Mouse (Mus musculus) brain, embryonic 18.5 days (tissue): ENCODE data around the gene Mob1b.
"Not testable (repeated sequence)": the region's sequence is repeated elsewhere in the genome, so short reads cannot be mapped to it uniquely, and the experiment has no call there.

Source experiments
- DNase-seq: peaks from one replicate; pipeline ENCODE4 v3.0.0-alpha.2; 2012; ENCODE audit warnings: low read depth, low spot score

Gene Mob1b

DNA sequence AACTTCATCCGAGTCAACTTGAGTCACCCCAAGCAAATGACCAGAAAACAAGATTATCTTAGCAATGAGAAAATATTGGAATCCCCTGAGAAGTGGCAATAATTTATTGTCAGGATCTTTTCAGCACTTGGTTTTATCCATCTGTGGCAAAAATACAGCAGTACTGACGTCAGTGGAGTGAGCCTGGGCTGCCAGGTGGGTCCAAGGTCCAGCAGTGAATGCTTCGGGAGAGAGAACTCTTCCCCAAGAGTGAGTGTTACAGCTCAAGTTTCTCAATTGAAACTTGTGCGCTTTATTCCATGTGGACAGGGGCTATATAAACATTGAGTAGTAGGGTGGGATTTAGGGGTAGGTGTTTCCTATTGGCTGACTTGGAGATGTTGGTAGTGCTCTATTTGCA is 18.6 kb upstream of the Mob1b start:
- DNase-seq = no peak

DNA sequence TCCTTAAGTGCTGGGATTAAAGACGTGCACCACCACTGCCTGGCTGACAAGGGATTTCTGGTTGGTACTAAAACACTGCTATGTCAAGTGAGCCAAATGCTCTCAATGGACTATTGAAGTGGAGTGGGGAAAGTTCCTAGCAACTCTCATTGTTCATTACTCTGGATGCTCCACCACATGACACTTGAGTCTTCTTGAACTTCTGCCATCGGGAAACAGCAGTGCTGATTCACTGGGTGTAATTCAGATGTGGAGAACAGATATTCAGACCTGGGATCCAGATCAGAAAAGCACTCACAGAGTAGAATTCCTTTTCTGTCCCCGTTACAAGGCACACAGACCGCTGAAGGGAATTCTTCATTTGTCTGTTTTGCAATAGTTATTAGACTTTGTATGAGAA is 17.1 kb upstream of the Mob1b start:
- no peak for DNase-seq

DNA sequence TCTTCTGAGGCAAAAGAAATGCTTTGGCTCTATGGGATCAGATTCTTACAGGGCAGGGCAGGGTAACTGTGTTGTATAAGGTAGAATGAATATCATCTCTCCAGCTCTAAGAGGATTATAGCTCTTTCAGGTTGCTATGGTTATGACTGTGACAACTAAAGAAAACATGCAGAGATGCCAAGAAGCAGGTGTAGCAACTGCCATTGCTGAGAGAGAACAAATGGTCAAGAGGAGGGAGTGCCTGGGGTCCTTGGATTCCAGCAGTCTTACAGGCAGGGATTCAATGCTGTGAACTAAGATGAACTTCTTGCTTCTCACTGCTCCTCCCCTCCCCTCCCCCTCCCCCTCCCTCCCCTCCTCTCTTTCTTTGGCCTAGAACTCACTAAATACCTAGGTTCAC is 9.5 kb upstream of the Mob1b start:
- DNase-seq = no peak

DNA sequence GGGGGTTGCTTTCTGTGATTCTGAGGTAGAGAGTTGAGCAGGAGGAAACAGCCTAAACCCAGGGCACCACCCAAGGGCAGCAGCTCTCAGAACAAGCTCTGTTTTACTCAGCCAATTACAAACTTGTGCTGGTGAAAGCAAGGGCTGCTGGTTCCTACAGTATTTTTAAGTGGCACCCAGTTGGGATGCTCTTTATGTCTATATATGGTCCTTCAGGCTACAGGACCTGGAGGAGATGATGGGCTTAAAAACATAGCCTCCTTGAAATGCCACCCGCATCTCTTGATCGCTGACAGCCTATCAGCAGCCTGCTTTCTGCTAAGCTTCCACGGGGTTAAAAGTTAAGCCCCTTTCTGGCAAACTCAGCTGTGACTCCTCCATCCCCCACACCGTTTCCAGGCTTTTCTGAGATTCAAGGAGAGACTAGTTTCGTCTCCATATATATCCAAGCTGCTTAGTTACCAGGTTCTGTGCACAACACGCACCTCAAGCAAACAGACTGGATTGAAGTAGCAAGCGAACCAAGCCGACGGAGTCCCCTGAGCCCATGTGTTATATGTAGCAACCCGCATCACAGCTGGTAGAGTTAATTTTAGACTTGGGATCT is 8.9 kb upstream of the Mob1b start:
- no peak for DNase-seq

DNA sequence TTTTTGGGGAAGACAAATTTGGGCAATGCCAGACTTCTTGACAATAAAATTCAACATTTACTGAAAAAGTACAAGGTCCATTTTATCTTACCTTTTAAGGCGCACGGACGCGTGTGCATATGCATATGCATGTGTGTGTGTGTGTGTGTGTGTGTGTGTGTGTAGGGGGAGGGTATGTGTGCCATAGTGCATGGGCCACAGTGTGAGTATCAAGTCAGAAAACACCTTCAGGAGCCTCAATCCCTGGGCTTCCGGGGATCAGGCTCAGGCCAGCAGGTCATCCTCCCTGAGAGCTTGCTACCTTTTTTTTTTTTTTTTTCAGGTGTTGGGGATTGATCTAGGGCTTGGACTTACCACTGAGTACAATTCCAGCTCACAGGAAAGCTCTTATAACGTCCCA is 8.3 kb upstream of the Mob1b start:
- no peak for DNase-seq

DNA sequence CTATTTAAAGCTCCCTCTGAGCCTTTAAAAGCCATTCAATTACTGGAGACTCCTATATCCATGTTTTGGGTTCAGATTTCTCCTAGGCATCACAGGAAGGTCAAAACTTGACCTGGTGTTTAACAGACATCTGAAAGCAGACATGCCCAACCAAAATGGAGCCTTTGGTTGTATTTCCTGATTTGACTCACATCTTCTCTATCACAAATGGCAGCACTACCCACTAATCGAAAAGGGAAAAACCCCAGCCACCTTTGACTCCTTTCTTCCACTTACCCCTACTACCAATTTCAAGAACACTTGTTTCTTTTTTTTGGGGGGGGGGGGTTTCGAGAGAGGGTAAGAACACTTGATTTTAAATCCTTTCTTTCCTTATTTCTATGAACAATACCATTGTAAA is 3.7 kb upstream of the Mob1b start:
- no peak for DNase-seq

DNA sequence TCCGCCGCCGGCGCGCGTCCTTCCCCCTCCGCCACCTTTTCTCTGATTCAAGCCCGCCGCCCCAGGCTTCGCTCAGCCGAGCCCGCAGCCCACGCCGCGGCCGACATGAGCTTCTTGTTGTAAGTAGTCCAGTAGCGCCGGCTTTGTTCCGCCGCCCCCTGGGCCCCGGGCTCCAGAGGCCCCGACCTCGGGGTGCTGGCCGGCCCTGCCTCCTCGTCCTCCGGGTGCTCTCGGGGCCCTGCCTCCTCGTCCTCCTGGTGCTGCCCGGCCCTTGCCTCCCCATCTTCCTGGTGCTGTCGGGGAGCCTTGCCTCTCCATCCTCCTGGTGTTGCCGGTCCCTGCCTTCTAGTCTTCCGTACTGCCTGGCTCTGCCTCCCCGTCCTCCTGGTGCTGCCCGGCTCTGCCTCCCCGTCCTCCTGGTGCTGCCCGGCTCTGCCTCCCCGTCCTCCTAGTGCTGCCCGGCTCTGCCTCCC is 384 bp downstream of the Mob1b start:
- DNase-seq = no peak

DNA sequence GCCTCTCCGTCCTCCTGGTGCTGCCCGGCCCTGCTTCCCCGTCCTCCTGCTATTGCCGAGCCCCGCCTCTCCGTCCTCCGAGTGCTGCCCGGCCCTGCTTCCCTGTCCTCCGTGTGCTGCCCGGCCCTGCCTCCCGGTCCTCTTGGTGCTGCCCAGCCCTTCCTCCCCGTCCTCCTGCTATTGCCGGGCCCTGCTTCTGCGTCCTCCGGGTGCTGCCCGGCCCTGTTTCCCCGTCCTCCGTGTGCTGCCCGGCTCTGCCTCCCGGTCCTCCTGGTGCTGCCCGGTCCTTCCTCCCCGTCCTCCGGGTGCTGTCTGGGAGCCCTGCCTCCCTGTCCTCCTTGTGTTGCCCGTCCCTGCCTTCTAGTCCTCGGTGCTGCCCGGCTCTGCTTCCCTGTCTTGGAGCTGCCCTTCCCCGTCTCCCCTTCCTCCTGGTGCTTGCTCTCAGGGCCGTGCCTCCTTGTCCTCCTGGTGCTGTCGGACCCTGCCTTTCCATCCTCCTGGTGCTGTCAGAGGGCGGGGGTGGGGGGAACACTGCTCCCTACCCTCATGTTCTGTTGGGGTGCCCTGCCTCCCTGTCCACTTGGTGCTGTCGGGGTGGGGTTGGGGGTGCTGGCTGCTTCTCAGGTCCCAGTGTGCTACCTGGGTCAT is 1.0 kb downstream of the Mob1b start:
- DNase-seq = no peak

DNA sequence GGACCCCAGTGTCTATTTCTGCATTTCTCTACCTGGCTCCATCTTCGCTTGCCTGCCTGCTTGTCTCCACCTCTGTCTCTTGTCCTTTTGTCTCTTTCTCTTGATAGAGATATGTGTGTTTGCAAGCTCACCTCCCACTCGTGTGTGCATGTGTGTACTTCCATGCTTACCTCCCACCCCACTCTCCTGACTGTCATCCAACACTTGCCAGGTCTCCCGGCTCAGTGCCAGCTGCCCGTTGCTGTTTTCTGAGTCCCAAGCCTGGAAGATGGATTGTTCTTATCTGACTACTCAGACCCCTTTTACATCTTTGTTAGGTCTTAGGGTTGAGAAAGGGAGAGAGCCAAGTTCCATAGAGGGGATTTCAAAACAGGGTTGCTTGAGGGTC is 1.6 kb downstream of the Mob1b start:
- no peak for DNase-seq

DNA sequence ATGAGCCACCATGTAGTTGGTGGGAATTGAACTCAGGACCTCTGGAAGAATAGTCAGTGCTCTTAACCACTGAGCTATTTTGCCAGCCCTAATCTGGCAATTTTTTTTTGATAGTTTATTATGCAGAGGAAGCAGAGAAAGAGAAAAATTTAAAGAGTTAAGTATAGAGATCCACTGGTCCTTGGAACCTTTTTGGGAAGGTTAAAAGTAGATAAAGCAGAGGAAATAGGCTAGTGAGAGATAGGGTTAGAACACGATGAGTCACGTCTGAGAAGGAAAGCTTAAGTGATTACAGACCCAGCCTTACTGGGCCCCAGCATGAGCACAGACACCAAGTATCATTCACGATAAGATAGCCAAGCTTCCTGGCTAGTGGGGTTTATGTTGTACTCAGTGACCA is 3.4 kb downstream of the Mob1b start:
- DNase-seq = no peak

DNA sequence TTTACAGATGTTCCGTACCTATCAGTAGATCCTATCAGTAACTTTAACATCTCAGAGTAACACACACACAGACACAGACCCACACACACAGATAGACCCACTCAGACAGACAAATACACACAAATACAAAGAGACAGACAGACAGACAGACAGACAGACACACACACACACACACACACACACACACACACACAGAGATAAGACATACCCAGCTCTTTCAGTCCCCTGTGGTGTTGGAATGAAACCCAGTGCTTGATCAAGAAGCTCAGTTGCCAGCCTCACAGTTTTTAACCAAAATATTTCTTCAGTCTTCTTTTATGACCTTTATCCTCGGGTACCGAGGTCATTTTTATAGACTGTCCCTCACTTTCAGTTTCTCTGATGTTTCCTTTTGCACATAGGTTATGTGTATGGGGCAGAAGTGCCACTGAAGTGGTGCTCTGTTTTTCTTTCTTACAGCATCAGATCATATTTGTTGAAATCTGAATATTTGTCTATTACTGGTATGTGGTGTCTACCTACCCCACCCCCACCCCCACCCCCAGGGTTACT is 7.0 kb downstream of the Mob1b start:
- DNase-seq = no peak

DNA sequence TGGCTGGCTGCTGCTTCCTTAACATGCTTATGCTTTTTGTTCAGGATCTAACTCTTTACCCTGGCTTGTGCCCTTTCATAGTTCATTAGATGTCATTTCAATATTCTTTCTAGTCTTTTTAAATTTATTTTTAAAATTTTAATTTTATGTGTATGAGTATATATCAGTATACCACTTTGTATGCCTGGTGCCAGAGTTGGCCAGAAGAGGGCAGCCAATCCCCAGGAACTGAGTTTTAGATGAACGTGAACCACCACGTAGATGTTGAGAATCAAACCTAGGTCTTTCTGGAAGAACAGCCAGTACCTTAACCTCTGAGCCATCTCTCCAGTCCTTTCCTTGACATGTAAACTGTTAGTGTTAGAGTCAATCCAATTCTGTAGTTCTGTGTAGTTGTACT is 14.1 kb downstream of the Mob1b start:
- DNase-seq = no peak

DNA sequence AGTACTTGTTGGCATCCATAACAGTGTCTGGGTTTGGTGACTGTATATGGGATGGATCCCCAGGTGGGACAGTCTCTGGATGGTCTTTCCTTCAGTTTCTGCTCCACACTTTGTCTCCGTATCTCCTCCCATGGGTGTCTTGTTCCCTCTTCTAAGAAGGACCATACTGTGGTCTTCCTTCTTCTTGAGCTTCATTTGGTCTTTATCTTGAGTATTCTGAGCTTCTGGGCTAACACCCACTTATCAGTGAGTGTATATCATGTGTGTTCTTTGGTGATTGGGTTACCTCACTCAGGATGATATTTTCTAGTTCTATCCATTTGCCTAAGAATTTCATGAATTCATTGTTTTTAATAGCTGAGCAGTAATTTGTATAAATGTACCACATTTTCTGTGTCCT is 20.4 kb downstream of the Mob1b start:
- not testable (repeated sequence) for DNase-seq

DNA sequence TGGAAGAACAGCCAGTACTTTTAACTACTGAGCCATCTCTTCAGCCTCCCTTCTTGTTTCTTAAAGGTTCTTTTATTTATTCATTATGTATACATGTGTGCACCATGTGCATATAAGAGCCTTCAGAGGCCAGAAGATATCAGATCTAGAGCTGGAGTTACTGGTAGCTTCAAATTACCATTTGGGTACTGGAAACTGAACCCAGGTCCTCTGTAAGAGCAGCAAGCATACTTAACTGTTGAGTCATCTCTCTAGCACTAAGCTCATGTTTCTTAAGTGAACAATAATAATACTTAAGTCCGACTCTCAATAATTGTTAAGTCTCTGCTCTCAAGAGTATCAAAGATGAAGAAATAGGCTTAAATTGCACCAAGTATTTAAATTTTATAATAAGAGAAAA is 27.1 kb downstream of the Mob1b start:
- no peak for DNase-seq

DNA sequence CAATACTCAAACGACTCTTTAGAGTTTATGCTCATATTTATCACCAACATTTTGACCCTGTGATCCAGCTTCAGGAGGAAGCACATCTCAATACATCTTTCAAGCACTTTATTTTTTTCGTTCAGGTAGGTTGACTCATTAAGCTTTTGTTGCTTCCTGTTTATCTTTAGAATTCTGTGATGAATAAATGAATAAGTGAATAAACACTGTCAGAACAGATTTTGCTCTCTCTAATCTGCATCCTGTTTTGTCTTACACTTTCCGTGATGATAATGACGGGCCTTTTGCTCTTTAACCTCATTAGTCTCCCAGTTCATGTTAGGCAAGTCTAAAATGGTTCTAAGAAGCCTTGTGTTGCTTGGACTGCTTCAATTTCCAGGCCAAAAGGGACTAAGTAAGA is 32.5 kb downstream of the Mob1b start:
- no peak for DNase-seq

DNA sequence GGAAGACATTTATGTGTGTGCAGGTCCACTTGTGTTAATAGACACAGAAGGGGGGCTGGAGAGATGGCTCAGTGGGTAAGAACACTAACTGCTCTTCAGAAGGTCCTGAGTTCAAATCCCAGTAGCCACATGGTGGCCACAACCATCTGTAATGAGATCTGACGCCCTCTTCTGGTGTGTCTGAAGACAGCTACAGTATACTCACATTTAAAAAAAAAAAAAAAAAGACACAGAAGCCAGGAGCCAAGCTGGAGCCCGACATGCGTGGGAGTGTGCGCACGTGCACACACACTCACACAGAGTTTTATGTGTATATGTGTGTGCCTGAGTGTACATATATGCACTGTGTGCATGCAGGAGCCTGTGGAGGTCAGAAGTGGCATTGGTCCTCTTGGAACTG is 42.0 kb downstream of the Mob1b start:
- no peak for DNase-seq

DNA sequence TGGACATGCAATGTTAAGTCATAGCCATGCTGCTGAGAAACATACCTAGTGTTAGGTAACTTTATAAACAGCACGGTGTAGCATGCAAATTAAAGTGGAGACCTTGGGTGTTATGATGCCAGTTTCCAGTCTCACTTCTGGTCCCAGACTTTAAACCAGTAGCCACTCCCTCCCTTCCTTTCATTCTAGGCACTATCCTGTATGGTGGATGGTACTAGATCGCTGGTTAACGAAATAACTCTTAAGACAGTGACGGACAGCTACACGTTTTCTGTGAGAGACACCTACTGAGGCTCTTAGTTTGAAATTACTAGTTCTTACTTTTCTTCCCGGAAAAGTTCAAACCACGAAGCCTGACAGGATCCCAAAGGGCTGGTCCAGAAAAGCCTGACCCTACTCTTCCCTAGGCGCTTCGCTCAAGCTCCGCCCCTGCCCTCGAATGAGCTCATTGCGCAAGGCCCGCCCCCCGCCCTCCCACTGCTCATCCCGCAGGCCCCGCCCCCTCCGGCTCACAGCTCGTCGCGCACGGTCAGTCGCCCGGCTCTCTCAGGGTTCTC is 43.9 kb downstream of the Mob1b start:
- no peak for DNase-seq

DNA sequence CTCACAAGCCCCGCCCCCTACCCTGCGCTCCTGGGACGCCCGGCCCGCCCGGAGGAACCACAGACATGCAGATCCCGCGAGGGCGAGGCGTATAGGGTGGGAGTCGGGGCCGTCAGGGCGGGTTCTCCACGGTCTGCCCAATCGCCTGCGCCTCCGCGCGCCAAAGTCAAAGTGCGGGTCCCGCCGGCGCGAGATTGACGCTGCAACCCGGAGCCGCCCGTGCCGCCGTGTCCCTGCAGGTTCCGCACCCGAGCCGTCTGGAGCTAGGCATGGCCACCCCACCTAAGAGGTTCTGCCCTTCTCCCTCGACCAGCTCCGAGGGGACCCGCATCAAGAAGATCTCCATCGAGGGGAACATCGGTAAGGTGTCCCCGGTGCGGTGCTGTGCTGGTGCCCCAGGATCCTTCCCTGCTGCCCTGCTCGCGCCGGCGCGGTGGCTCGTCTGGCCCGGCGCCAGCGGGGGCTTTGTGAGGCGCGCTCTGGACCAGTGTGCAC is 44.4 kb downstream of the Mob1b start, which contains the start of gene Dck:
Dck (plus strand) TSS at position 10 of the 495 bp plus-strand sequence.
- DNase-seq = peak; percentile 85

DNA sequence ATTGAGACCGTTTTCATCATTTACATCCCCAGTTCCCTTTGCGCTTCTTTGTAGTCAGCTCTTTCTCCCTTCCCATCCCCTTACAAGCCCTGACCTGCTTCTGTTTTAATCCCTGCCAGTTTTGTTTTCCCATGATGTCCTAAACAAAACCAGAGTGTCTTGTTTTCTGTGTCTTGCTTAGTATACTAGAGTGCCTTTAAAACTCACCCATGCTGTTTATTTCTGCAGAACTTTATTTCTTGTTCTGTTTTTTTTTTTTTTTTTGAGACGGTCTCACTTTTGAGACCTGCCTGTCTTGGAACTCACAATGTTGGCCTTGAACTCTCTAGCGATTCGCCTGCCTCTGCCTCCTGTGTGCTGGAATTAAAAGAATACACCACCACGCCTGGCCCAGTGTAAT is 44.9 kb downstream of the Mob1b start:
- no peak for DNase-seq

DNA sequence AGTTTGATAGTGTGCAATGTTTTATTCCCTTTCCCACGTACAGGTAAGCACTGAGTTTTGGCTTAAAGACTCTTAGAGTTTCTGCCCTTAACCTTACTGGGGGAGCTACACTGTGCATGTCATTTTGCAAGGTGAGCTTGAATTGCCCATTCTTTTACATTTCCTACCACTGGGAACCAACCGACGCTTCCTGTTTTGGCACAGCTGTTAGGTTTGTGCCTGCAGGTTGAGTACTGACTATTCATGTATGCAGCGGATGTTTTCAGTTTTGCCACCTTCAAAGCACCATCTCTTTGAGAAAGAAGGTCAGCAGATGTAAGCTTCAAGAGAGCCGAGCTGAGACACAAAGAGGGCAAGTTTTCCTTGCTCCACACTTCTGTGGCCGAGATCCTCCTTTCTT is 45.5 kb downstream of the Mob1b start:
- no peak for DNase-seq

DNA sequence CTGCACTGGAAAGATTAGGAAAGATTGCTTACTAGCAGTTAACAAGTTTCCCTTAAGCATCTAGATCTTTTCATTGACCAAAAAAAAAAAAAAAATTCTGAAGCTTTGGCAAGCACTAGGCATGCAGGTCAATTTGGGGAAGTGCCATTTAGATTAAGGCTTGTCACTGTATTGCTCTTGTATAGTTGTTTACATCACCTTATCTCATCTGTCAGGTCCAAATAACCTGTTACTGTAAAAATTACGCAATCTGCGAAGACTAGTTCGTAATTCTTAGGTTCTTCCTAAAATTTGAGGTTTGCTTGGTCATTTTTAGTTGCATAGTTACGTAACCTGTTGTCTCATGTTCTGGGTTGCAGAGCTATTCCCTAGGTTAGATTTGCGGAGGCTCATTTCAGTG is 46.2 kb downstream of the Mob1b start:
- no peak for DNase-seq

DNA sequence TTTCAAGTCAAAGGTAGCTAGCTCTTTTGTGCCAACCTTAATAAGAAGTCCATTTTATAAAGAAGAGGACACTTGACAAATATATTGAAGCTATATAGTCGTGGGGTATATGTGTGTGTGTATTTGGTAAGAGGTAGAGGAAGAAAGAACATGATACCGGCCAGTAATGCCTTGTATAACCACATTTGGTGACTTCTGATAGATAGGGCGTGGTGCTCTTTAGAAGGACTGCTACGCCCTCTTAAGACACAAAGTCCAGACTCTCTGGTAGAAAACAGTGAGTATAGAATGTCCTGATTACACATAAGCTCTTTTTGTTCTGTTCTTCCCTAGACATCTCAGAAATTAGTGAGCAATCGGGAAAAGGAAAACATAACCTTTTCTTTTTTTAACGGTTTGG is 47.5 kb downstream of the Mob1b start:
- DNase-seq = no peak
